Mouse (Mus musculus) olfactory bulb, adult 2 months (tissue): Measurements from ENCODE around the gene Cd200.

ENCODE experiments used
- CTCF ChIP-seq: fragments of 200-500 bp; IDR thresholded peaks from 2 replicates; pipeline ENCODE4 v1.5.1; 2012; ENCODE audit warnings: low read depth, mild to moderate bottlenecking, low read length, moderate library complexity; ENCODE audit not compliant: insufficient read depth
- POLR2A ChIP-seq: fragments of 200-500 bp; IDR thresholded peaks from 2 replicates; pipeline ENCODE4 v1.6.1; 2012; ENCODE audit warnings: mild to moderate bottlenecking, low read depth, low read length, moderate library complexity; ENCODE audit not compliant: insufficient read depth

- TF ChIP-seq POLR2A (no peak), CTCF (no peak)
Measured at GRCm38 (mm10) chr16:45374074-45374473, 34.8 kb downstream of the Cd200 start.
